Mouse (Mus musculus) lung, embryonic 15.5 days (tissue): ENCODE results near the gene Rnf183. TPM values are rescaled to one million over a fixed set of nuclear protein-coding genes. Genes with fewer than 3 reads are reported as not detected.

Source experiments
- ATAC-seq: fragments of 200-750 bp; cut with Nextera tagmentation; 2 replicates; pipeline ENCODE4 v1.8.0; 2017; ENCODE audit warnings: moderate number of reproducible peaks, borderline replicate concordance; ENCODE audit not compliant: low FRiP score, low TSS enrichment; ENCODE audit errors: extremely low read depth
- H3K27ac ChIP-seq: fragments of 300-500 bp; sonication (generic); 2 replicates; pipeline ENCODE4 v1.5.1; 2015; ENCODE audit warnings: moderate library complexity, mild to moderate bottlenecking, inconsistent platforms
- H3K27me3 ChIP-seq: fragments of 300-500 bp; sonication (generic); 2 replicates; pipeline ENCODE4 v1.6.1; 2015; ENCODE audit warnings: inconsistent platforms
- H3K36me3 ChIP-seq: fragments of 300-500 bp; sonication (generic); 2 replicates; pipeline ENCODE4 v1.6.1; 2015; ENCODE audit warnings: inconsistent platforms
- H3K4me1 ChIP-seq: fragments of 300-500 bp; sonication (generic); 2 replicates; pipeline ENCODE4 v1.6.1; 2015; ENCODE audit warnings: inconsistent platforms
- H3K4me2 ChIP-seq: fragments of 300-500 bp; sonication (generic); 2 replicates; pipeline ENCODE4 v1.6.1; 2015; ENCODE audit warnings: inconsistent platforms, mild to moderate bottlenecking, moderate library complexity
- H3K4me3 ChIP-seq: fragments of 300-500 bp; sonication (generic); 2 replicates; pipeline ENCODE4 v1.5.1; 2015; ENCODE audit warnings: mild to moderate bottlenecking, inconsistent platforms
- H3K9ac ChIP-seq: fragments of 300-500 bp; sonication (generic); 2 replicates; pipeline ENCODE4 v1.6.1; 2015; ENCODE audit warnings: inconsistent platforms
- H3K9me3 ChIP-seq: fragments of 300-500 bp; sonication (generic); 2 replicates; pipeline ENCODE4 v1.6.1; 2016; ENCODE audit warnings: inconsistent platforms
- WGBS: fragments of 180-500 bp; shearing (Covaris S2); methylation state at CpG from one replicate; pipeline ENCODE4 v1.1.7; 2015; 5-methylcytosine and 5-hydroxymethylcytosine counted together
- polyA plus RNA-seq: library from polyadenylated mRNA; unstranded; fragments of >200 nt; fragmentation: Nextera tagmentation; extraction: Ambion mirVana; gene quantifications from 2 replicates; pipeline ENCODE4 v1.2.1, GENCODE M21; 2015

Rnf183 gene
- polyA plus RNA-seq, 1 experiment from 2014 or later = 0.14 TPM

DNA sequence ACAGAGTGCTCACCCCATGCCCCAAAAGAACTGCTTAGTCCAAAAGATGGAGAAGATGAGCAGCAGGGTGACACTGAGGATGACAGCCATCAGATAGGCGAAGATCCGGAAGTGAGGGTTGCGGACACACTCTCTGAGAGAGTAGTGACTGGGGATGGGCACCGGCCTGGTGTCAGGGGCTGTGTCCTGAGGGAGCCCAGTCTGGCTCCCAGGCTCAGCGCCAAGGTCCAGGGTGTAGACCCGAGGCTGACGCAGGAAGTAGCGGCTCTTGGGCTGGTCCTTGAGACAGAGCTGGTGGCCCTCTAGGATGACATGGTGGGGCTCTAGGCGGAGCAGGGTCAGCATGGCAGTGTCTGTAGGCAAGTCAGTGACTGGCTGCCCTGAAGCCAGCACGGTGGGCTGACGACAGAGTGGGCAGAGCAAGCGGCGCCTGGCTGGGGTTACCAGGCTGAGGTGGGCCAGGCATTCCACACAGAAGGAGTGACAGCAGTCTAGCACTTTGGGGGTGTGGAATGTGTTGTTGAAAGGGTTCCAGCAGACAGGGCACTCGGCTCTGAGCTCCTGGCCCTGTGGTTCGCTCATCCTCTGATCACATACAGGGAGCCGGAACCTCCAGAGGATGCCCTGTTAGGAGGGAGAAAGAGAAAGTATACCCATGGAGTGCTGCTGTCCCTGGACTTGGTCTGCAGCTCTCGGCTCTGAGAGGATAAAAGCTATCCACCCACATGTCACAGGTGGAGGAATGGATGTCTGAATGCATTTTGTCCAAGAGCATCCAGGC is 6.9 kb downstream of the Rnf183 start:
- peaks cover 20% of the 10 kb centered on the region for H3K36me3 ChIP-seq
- H3K4me1 ChIP-seq = 0 out of 2 replicates have a peak, but pooled peaks cover 3% of the 10 kb centered on the region
- ATAC-seq = no peak; the same call in 1 of the 2 replicates
- 55% methylated on average over 17 of the region's 17 CpGs for WGBS
- no peak overlapping the region for H3K4me2 ChIP-seq
- H3K4me3 ChIP-seq = no peak overlapping the region
- no peak overlapping the region for H3K27ac ChIP-seq
- H3K9ac ChIP-seq = no peak overlapping the region
- no peaks in the 10 kb centered on the region for H3K27me3 ChIP-seq
- no peaks in the 10 kb centered on the region for H3K9me3 ChIP-seq

DNA sequence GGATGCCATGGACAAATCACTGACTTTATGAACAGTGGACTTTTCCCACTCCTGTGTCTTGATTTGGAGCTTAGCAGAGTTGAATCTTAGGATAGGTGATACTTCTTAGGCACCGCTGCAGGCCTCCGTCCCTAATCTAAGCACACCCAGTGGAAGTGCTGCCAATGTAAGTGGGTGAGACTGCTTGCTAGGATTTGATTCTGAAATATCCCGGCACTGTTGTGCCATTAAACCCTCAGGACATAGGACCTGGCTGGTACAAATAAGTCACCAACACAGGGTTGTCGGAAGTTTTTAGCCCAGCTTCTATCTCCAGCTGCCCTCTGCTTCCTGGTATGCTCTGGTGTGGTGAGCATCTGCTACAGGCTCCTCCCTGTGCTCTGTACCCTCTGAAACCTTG is 9.2 kb downstream of the Rnf183 start:
- ATAC-seq = no peak
- WGBS = 90% methylated on average over 4 of the region's 4 CpGs
- Histone ChIP-seq H3K27ac (no peak overlapping the region), H3K4me1 (0 out of 2 replicates have a peak, but pooled peaks cover 3% of the 10 kb centered on the region), H3K36me3 (peaks cover 43% of the 10 kb centered on the region), H3K9me3 (no peaks in the 10 kb centered on the region), H3K4me3 (no peak overlapping the region), H3K9ac (no peak overlapping the region), H3K27me3 (no peaks in the 10 kb centered on the region), H3K4me2 (no peak overlapping the region)

DNA sequence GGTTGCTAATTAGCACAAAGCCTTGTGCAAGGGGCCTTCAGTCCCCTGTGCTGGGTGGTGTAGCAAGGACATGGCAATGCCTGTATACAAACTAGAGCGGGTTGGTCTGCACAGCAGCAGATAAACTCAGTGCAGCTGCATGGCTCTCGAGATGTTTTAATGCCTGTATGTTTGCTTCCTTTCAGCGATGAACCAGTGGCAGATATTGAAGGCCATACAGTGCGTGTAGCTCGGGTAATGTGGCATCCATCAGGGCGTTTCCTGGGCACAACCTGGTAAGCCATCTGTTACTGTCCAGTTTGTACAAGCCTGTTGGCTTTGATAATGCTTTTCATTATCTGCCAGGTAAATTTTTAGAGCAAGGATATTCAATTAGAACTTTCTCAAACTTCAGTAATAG is 16.0 kb downstream of the Rnf183 start:
- Histone ChIP-seq H3K27ac (no peak overlapping the region), H3K4me1 (no peaks in the 10 kb centered on the region), H3K27me3 (no peaks in the 10 kb centered on the region), H3K9me3 (no peaks in the 10 kb centered on the region), H3K9ac (no peak overlapping the region), H3K4me2 (no peak overlapping the region), H3K4me3 (no peak overlapping the region), H3K36me3 (peaks cover 99% of the 10 kb centered on the region)
- WGBS = 93% methylated on average over 6 of the region's 6 CpGs
- no peak for ATAC-seq

DNA sequence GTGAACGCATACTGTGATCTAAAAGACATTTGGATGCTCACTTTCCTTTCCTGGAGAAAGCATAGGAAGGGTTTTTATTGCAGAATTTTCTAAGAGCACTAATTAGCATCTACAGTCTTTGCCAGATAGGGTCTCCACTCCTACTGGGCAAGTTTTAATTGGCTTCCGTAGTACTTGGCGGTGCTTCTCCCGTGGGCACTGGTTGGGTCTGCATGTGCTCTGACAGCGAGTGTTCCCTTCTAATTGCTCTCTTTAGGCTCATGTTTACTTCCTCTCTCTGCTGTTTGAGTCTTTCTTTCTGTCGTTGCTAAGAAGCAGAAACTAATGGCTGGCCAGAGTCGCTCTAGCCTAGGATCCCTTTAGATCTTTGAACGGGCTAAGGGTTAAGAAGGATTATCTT is 16.6 kb downstream of the Rnf183 start:
- H3K4me1 ChIP-seq = no peaks in the 10 kb centered on the region
- WGBS = 87% methylated on average over 8 of the region's 8 CpGs
- no peak overlapping the region for H3K9ac ChIP-seq
- H3K4me2 ChIP-seq = no peak overlapping the region
- no peaks in the 10 kb centered on the region for H3K27me3 ChIP-seq
- H3K4me3 ChIP-seq = no peak overlapping the region
- peaks cover 99% of the 10 kb centered on the region for H3K36me3 ChIP-seq
- no peak overlapping the region for H3K27ac ChIP-seq
- ATAC-seq = no peak
- H3K9me3 ChIP-seq = no peaks in the 10 kb centered on the region

DNA sequence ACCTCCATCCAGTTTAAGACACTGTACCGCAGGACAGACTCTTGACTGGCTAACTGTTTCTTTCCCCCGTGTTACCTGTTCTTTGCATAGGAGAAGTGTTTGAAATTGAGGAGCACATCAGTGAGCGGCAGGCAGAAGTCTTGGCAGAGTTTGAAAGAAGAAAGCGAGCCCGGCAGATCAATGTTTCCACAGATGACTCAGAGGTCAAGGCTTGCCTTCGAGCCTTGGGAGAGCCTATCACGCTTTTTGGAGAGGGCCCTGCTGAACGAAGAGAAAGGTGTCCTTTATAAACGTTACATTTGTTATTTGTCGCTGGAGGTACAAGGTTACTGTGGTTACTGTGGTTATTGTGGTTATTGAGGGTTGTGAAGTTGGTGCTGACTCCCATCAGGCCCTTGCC is 23.4 kb downstream of the Rnf183 start:
- Histone ChIP-seq H3K9me3 (no peaks in the 10 kb centered on the region), H3K4me2 (no peak overlapping the region), H3K4me1 (peaks cover 12% of the 10 kb centered on the region), H3K9ac (no peak overlapping the region), H3K27ac (no peak overlapping the region), H3K27me3 (no peaks in the 10 kb centered on the region), H3K36me3 (peaks cover 54% of the 10 kb centered on the region), H3K4me3 (no peak overlapping the region)
- no peak for ATAC-seq
- WGBS = 87% methylated on average over 10 of the region's 10 CpGs

DNA sequence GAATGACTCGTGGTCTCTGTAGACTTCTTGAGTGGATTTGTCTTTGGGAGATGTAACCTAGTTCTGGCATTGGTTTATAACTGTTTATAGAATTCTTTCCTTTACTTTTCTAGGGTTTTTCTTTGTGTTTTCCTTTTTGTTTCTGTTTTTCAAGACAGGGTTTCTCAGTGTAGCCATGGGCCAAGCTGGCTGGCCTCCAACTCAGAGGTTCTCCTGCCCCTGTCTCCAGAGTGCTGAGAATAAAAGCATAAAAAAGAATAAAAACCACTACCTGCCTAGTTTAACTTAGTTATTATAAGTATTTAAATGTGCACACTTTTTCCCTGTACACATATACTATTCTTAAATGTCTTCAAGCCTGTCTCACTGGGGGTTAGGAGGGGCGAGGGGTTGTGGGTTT is 24.7 kb downstream of the Rnf183 start:
- Histone ChIP-seq H3K36me3 (peaks cover 41% of the 10 kb centered on the region), H3K9ac (peak overlapping the region; percentile 80; the same call in 1 of the 2 replicates), H3K4me2 (peak overlapping the region; percentile 58), H3K27ac (no peak overlapping the region), H3K27me3 (no peaks in the 10 kb centered on the region), H3K4me1 (peaks cover 18% of the 10 kb centered on the region), H3K4me3 (peak overlapping the region; percentile 73), H3K9me3 (no peaks in the 10 kb centered on the region)
- WGBS = 84% methylated on average over 2 of the region's 2 CpGs
- ATAC-seq = no peak

DNA sequence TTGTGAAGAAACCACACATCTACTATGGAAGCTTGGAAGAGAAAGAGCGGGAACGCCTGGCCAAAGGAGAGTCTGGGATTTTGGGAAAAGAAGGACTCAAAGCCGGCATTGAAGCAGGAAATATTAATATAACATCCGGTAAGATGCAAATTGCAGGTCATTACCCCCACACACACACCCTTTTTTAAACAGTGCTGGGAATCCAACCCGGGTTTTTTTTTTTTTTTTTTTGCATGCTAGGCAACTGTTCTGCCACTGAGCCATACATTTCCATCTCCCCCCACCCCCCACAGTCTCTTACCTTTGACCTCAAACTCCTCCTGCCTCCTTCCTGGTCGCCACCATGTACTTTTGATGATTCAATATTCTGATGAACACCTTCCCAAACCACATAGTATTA is 25.4 kb downstream of the Rnf183 start:
- ATAC-seq = no peak

DNA sequence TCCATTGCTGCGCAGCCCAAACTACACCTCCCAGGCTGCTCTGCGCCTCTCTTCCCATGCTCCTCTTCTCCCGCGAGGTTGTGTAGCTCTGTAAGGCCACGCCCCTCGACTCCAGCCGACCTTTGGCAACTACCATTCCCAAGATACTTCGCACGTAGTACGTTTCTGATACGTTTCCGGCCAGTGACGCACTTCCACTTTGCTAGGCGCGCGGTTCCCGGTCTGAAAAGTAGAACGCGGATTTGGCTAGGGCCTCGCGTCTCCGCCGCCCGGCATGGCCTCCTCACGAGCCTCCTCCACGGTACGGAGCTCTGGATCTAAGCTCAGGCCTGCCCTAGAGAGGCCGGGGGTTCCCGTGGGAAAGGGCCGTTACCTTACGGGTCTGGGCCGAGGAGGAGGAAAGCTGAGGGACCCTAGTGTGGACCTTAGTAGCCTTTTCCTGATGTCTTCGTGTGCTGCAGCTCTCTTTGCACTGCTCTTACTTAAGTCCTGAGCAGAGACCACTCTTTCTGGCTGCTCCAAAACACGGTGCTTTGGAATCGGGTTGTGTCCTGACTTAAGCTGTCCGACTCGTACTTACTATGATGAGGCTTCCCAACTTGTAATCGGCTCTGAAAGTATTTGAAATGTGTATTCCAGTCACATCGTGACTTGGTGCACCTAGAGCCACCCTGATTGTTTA is 26.3 kb downstream of the Rnf183 start, which contains the start of the genes Cdc26 and Prpf4:
Gene Cdc26, minus strand, starts transcription at position 42 of the 682 bp plus-strand sequence.
Gene Prpf4, plus strand, starts transcription at position 197 of the 682 bp plus-strand sequence.
- ATAC-seq = peak; percentile 100
- Histone ChIP-seq H3K36me3 (peaks cover 25% of the 10 kb centered on the region), H3K4me1 (peaks cover 18% of the 10 kb centered on the region)

More for the DNA sequence above, 25.4 kb downstream of the Rnf183 start:
- no peaks in the 10 kb centered on the region for H3K9me3 ChIP-seq
- no peaks in the 10 kb centered on the region for H3K27me3 ChIP-seq
- H3K27ac ChIP-seq = peak overlapping the region; percentile 83; the same call in 1 of the 2 replicates
- peak overlapping the region; percentile 58 for H3K4me2 ChIP-seq
- H3K36me3 ChIP-seq = peaks cover 34% of the 10 kb centered on the region
- peak overlapping the region; percentile 73 for H3K4me3 ChIP-seq
- H3K4me1 ChIP-seq = peaks cover 18% of the 10 kb centered on the region
- H3K9ac ChIP-seq = peak overlapping the region; percentile 80
- WGBS = 13% methylated on average over 6 of the region's 6 CpGs

DNA sequence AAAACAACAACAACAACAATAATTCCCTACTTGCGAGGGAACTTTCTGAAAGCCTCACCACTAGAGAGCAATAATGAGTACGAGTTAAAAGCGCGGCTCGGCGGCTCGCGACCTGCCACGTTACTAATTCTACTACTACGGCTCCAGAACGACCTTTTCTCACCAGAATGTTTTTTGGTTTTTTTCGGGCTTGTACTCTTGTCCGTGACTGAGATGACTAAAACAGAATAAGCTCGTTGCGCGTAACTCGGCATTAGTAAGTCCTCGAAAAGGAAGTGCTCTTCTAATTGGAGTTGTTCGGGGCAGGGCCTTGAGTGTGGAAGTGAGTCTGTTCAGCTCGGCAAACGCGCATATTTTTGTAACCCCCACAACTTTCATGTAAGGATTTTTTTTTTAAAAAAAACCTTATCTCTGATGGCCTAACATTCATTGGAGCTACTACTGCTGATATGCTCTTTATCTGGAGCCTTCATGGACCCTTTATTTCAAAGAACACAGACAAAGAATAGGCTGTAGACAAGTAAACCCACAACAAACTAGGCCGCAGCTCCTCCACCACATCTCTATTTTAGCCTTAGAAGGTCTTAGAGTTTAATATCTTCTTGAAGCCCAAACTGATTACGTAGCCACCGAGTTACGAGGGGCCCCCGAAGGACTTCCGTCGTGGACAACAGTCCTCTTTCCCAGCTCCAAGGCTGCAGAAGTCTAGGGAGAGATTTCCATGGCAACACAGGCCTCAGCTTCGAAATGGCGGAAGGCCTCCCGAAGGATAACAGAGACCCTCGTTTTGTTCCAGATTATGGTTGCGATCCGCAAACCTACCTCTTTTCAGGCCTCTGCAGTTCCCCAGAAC is 27.1 kb downstream of the Rnf183 start:
- H3K9me3 ChIP-seq = no peaks in the 10 kb centered on the region
- under 1% methylated on average over 35 of the region's 35 CpGs for WGBS
- peak overlapping the region; percentile 83 for H3K27ac ChIP-seq
- peaks cover 21% of the 10 kb centered on the region for H3K36me3 ChIP-seq
- peaks cover 18% of the 10 kb centered on the region for H3K4me1 ChIP-seq
- H3K27me3 ChIP-seq = no peaks in the 10 kb centered on the region
- H3K9ac ChIP-seq = peak overlapping the region; percentile 50
- H3K4me2 ChIP-seq = peak overlapping the region; percentile 53
- ATAC-seq = no peak; the same call in 1 of the 2 replicates
- H3K4me3 ChIP-seq = peak overlapping the region; percentile 73

More for the DNA sequence above, 26.3 kb downstream of the Rnf183 start, which contains the start of the genes Cdc26 and Prpf4:
- Histone ChIP-seq H3K9ac (peak within 1 kb of the TSS; percentile 80), H3K9me3 (no peaks in the 10 kb centered on the region), H3K27ac (peak within 1 kb of the TSS; percentile 83), H3K4me3 (peak within 1 kb of the TSS; percentile 73), H3K27me3 (no peaks in the 10 kb centered on the region), H3K4me2 (peak within 1 kb of the TSS; percentile 58)
- under 1% methylated on average over 39 of the region's 39 CpGs for WGBS

DNA sequence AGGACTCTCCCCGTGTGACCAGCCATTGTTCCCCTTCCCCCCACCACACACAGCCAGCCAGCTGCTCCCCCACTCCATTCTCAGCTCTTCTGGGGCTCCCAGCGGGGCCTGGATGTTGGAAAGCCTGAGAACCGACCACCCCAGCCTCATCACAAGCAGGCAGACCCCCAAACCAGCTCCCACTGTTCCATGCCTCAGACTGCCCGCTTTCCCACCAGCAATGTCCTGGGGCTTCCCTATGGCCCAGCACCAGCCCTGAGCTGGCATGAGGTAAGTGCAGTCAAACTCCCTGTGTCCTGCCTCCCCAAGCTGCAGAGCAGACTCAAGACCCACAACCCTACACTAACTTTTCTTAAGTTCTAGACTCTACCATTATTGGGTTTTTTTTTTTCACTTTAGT is 28.9 kb downstream of the Rnf183 start:
- Histone ChIP-seq H3K4me3 (no peak overlapping the region), H3K4me1 (peaks cover 18% of the 10 kb centered on the region), H3K27ac (no peak overlapping the region), H3K27me3 (no peaks in the 10 kb centered on the region), H3K4me2 (no peak overlapping the region), H3K9me3 (no peaks in the 10 kb centered on the region), H3K9ac (no peak overlapping the region), H3K36me3 (peaks cover 21% of the 10 kb centered on the region)
- ATAC-seq = no peak
- 77% methylated on average over 4 of the region's 4 CpGs for WGBS

DNA sequence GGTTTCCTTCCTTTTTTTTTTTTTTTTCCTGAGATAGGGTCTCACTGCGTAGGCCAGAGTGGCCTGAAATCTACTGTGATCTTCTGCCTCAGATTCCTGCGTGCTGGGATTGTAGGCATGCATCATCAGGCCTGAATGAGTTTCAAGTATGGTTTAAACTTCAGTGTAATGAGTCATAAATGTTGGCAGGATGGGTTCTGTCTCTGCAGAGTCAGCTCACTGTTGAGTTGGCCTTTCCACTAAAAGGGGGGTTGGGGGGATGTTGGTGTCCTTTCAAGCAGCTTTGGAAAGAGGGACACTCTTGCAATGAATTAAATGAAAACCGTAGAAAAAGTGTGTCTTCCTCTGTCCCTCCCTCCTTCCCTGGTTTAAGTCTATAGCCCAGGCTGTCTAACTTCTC is 36.1 kb downstream of the Rnf183 start:
- no peak for ATAC-seq
- H3K4me2 ChIP-seq = no peak overlapping the region
- H3K4me3 ChIP-seq = no peak overlapping the region
- peaks cover 80% of the 10 kb centered on the region for H3K36me3 ChIP-seq
- H3K9ac ChIP-seq = no peak overlapping the region
- H3K27me3 ChIP-seq = no peaks in the 10 kb centered on the region
- no peaks in the 10 kb centered on the region for H3K9me3 ChIP-seq
- no peaks in the 10 kb centered on the region for H3K4me1 ChIP-seq
- H3K27ac ChIP-seq = no peak overlapping the region
- 90% methylated on average over 3 of the region's 3 CpGs for WGBS
